Mouse (Mus musculus): ENCODE data around the gene Rassf8.

Gene Rassf8

GRCm38 (mm10) chr6:145747671-145748640 lies 1.4 kb downstream of the Rassf8 start:
- DNase-seq (ENCODE audit: low spot score in 2 of 2), result no peak

GRCm38 (mm10) chr6:145750394-145750793 lies 3.8 kb downstream of the Rassf8 start:
- no peak for DNase-seq (ENCODE audit: low spot score in 2 of 2)

GRCm38 (mm10) chr6:145753296-145753695 lies 6.7 kb downstream of the Rassf8 start:
- no peak for DNase-seq (ENCODE audit: low spot score in 2 of 2)

- no peak for DNase-seq (ENCODE audit: low spot score in 2 of 2)
Measured at GRCm38 (mm10) chr6:145754416-145754815, 7.9 kb downstream of the Rassf8 start.

- DNase-seq (ENCODE audit: low spot score in 2 of 2), result no peak
Measured at GRCm38 (mm10) chr6:145755942-145756639, 9.5 kb downstream of the Rassf8 start.

GRCm38 (mm10) chr6:145756640-145757005 lies 10.1 kb downstream of the Rassf8 start:
- DNase-seq (ENCODE audit: low spot score in 2 of 2), result no peak

- no peak for DNase-seq (ENCODE audit: low spot score in 2 of 2)
Measured at GRCm38 (mm10) chr6:145757346-145757745, 10.8 kb downstream of the Rassf8 start.

- DNase-seq (ENCODE audit: low spot score in 2 of 2), result no peak
Measured at GRCm38 (mm10) chr6:145758685-145759084, 12.1 kb downstream of the Rassf8 start.

- DNase-seq (ENCODE audit: low spot score in 2 of 2), result no peak
Measured at GRCm38 (mm10) chr6:145759432-145759831, 12.9 kb downstream of the Rassf8 start.

GRCm38 (mm10) chr6:145760246-145761016 lies 13.9 kb downstream of the Rassf8 start:
- peak in 1 of 2 experiments; percentile 22 for DNase-seq (ENCODE audit: low spot score in 2 of 2)

- DNase-seq (ENCODE audit: low spot score in 2 of 2), result peak in 1 of 2 experiments; percentile 9
Measured at GRCm38 (mm10) chr6:145761151-145761935, 14.8 kb downstream of the Rassf8 start.

GRCm38 (mm10) chr6:145762016-145762415 lies 15.5 kb downstream of the Rassf8 start:
- peak in 1 of 2 experiments; percentile 4 for DNase-seq (ENCODE audit: low spot score in 2 of 2)

GRCm38 (mm10) chr6:145763051-145763450 lies 16.5 kb downstream of the Rassf8 start:
- DNase-seq (ENCODE audit: low spot score in 2 of 2), result peak in 1 of 2 experiments; percentile 7

- DNase-seq (ENCODE audit: low spot score in 2 of 2), result no peak
Measured at GRCm38 (mm10) chr6:145765011-145765410, 18.5 kb downstream of the Rassf8 start.

- no peak for DNase-seq (ENCODE audit: low spot score in 2 of 2)
Measured at GRCm38 (mm10) chr6:145766971-145767370, 20.4 kb downstream of the Rassf8 start.

GRCm38 (mm10) chr6:145767637-145768036 lies 21.1 kb downstream of the Rassf8 start:
- DNase-seq (ENCODE audit: low spot score in 2 of 2), result no peak

- no peak for DNase-seq (ENCODE audit: low spot score in 2 of 2)
Measured at GRCm38 (mm10) chr6:145768671-145769292, 22.2 kb downstream of the Rassf8 start.

- DNase-seq (ENCODE audit: low spot score in 2 of 2), result no peak
Measured at GRCm38 (mm10) chr6:145769855-145770254, 23.3 kb downstream of the Rassf8 start.

GRCm38 (mm10) chr6:145770272-145771000 lies 23.9 kb downstream of the Rassf8 start:
- DNase-seq (ENCODE audit: low spot score in 2 of 2), result no peak

GRCm38 (mm10) chr6:145774436-145774835 lies 27.9 kb downstream of the Rassf8 start:
- DNase-seq (ENCODE audit: low spot score in 2 of 2), result no peak

Data from right cerebral cortex, postnatal 10 days (tissue).